Mouse (Mus musculus): ENCODE results near the gene Amigo3. TPM values are rescaled to one million over a fixed set of nuclear protein-coding genes. Genes with fewer than 3 reads are reported as not detected.
A peak's percentile ranks its signal among the peaks of the same experiment; 100 is the strongest.

Gene Amigo3
- polyA plus RNA-seq, 1 experiment: 0.79 TPM

- no peak overlapping the region for H3K27ac ChIP-seq (ENCODE audit: insufficient read depth, low read depth, low read length)
- H3K4me1 ChIP-seq (ENCODE audit: control insufficient read depth, insufficient read depth, low read length): peaks cover 14% of the 10 kb centered on the region
- no peak for TF ChIP-seq POLR2A (IDR thresholded peaks at IDR 0.05; ENCODE audit: borderline replicate concordance, low read depth, low read length)
- no peak for TF ChIP-seq CTCF (IDR thresholded peaks at IDR 0.05; ENCODE audit: low read depth, low read length)
- no peak overlapping the region for H3K4me3 ChIP-seq (ENCODE audit: insufficient read depth, low read length)
These were observed 20.4 kb downstream of the Amigo3 start for GRCm38 (mm10) chr9:108073141-108073930.

GRCm38 (mm10) chr9:108080168-108080567 lies 27.2 kb downstream of the Amigo3 start, which contains the start of gene Mst1:
TSS of gene Mst1 (plus strand) at chr9:108080436.
- Histone ChIP-seq H3K4me1 (ENCODE audit: control insufficient read depth, insufficient read depth, low read length) (peaks cover 8% of the 10 kb centered on the region), H3K27ac (ENCODE audit: insufficient read depth, low read depth, low read length) (no peak within 1 kb of the TSS), H3K4me3 (ENCODE audit: insufficient read depth, low read length) (peak within 1 kb of the TSS; percentile 94)
- TF ChIP-seq CTCF (IDR thresholded peaks at IDR 0.05; ENCODE audit: low read depth, low read length) (no peak), POLR2A (IDR thresholded peaks at IDR 0.05; ENCODE audit: borderline replicate concordance, low read depth, low read length) (no peak)

DNA sequence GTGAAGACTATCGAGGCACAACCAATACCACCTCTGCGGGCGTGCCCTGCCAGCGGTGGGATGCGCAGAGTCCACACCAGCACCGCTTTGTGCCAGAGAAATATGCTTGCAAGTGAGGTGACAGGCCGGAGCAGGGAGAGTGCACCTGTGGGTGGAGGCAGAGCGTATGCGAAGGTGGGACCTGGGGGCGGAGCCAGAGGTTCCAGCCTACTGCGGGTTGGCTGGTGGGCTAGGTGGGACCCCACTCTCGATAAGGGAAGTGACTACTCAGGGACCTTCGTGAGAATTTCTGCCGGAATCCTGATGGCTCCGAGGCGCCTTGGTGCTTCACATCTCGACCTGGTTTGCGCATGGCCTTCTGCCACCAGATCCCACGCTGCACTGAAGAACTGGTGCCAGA lies 29.6 kb downstream of the Amigo3 start:
- no peak for TF ChIP-seq POLR2A (IDR thresholded peaks at IDR 0.05; ENCODE audit: borderline replicate concordance, low read depth, low read length)
- TF ChIP-seq CTCF (IDR thresholded peaks at IDR 0.05; ENCODE audit: low read depth, low read length): no peak
- no peak overlapping the region for H3K27ac ChIP-seq (ENCODE audit: insufficient read depth, low read depth, low read length)
- H3K4me1 ChIP-seq (ENCODE audit: control insufficient read depth, insufficient read depth, low read length): peaks cover 8% of the 10 kb centered on the region
- no peak overlapping the region for H3K4me3 ChIP-seq (ENCODE audit: insufficient read depth, low read length)

GRCm38 (mm10) chr9:108082988-108083431 lies 30.1 kb downstream of the Amigo3 start, which contains the start of gene Rnf123:
TSS of gene Rnf123 (minus strand) at chr9:108083346.
- peaks cover 5% of the 10 kb centered on the region for H3K4me1 ChIP-seq (ENCODE audit: control insufficient read depth, insufficient read depth, low read length)
- no peak within 1 kb of the TSS for H3K27ac ChIP-seq (ENCODE audit: insufficient read depth, low read depth, low read length)
- no peak within 1 kb of the TSS for H3K4me3 ChIP-seq (ENCODE audit: insufficient read depth, low read length)
- TF ChIP-seq POLR2A (IDR thresholded peaks at IDR 0.05; ENCODE audit: borderline replicate concordance, low read depth, low read length) (no peak), CTCF (IDR thresholded peaks at IDR 0.05; ENCODE audit: low read depth, low read length) (no peak)

DNA sequence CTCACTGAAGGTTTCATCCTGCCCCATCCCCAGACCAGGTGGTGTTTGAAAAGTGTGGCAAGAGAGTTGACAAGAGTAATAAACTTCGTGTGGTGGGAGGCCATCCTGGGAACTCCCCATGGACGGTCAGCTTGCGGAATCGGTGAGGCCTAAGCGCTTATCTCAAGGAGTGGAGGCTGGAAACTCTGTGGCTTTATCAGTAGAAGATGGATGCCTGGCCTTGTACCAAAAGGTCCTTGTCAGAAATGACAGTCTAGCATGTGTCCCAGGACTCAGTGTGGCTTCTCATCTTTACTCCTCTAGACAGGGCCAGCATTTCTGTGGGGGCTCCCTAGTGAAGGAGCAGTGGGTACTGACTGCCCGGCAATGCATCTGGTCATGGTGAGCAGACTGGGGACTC lies 30.6 kb downstream of the Amigo3 start:
- Histone ChIP-seq H3K4me3 (ENCODE audit: insufficient read depth, low read length) (no peak overlapping the region), H3K4me1 (ENCODE audit: control insufficient read depth, insufficient read depth, low read length) (peaks cover 3% of the 10 kb centered on the region), H3K27ac (ENCODE audit: insufficient read depth, low read depth, low read length) (no peak overlapping the region)
- TF ChIP-seq POLR2A (IDR thresholded peaks at IDR 0.05; ENCODE audit: borderline replicate concordance, low read depth, low read length) (no peak), CTCF (IDR thresholded peaks at IDR 0.05; ENCODE audit: low read depth, low read length) (no peak)

DNA sequence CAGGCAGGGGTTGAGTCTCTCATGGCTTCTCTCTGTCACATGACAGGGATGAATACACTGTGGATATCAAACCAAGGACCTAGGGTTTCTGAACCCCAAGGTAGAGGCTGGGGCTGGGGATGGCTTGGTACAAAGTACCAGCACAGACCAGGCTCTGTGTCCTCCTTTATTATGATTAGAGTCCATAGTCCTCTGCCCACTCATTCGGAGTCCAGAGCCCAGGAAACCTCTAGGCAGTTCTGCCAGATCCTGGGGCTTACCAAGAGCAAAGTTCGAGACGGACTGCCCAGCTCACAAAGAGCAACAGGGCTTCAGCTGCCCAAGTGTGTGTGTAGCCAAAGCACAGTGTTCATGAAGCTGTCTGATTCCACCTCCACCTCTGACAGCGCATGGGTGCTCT lies 32.3 kb downstream of the Amigo3 start:
- Histone ChIP-seq H3K27ac (ENCODE audit: insufficient read depth, low read depth, low read length) (no peak overlapping the region), H3K4me1 (ENCODE audit: control insufficient read depth, insufficient read depth, low read length) (no peaks in the 10 kb centered on the region), H3K4me3 (ENCODE audit: insufficient read depth, low read length) (no peak overlapping the region)
- TF ChIP-seq POLR2A (IDR thresholded peaks at IDR 0.05; ENCODE audit: borderline replicate concordance, low read depth, low read length) (no peak), CTCF (IDR thresholded peaks at IDR 0.05; ENCODE audit: low read depth, low read length) (no peak)

DNA sequence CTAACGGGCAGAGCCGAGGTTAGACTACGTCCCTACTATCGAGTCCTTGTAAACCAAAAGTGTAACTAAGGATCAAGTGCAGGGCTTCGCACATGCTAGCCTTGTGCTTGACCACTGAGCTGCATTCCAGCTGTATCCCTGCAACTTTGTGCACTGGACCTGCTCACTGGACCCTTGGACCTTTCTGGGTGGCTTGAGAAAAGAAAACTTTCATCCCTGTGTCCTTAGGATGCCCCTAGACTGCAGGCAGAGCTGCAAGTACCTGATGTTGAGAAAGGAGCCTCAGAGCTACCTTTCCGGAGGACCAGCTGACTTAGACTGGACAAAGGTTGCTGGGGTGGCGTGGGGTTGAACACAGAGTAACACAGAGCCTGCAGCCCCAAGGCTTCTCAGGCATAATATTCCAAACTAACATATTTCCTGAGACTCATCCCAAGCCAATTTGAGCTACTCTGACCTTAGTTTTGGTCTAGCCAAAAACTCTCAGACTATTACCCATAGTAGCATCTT lies 37.7 kb downstream of the Amigo3 start:
- H3K4me3 ChIP-seq (ENCODE audit: insufficient read depth, low read length): no peak overlapping the region
- no peak for TF ChIP-seq POLR2A (IDR thresholded peaks at IDR 0.05; ENCODE audit: borderline replicate concordance, low read depth, low read length)
- TF ChIP-seq CTCF (IDR thresholded peaks at IDR 0.05; ENCODE audit: low read depth, low read length): no peak
- peaks cover 6% of the 10 kb centered on the region for H3K4me1 ChIP-seq (ENCODE audit: control insufficient read depth, insufficient read depth, low read length)
- H3K27ac ChIP-seq (ENCODE audit: insufficient read depth, low read depth, low read length): no peak overlapping the region

DNA sequence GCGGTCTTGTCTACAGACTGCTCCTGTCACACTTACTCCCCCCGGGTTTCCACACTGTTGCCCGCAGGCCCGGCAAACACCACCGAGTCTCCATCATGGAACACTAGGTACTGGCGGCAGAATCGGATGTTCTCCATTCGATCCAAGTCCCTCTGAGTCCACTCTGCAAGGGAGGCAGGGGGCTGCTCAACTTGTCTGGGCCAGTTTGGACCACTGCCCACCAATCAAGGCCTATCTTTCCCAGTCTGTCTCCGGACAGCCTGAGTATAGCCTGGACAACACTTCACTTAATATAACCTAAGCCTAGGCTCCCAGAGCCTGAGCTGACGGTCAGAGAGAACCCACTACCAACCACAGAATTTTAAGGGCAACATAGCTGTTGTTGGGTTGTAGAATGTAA lies 40.6 kb downstream of the Amigo3 start:
- Histone ChIP-seq H3K4me3 (ENCODE audit: insufficient read depth, low read length) (peak overlapping the region; percentile 84), H3K4me1 (ENCODE audit: control insufficient read depth, insufficient read depth, low read length) (peaks cover 6% of the 10 kb centered on the region), H3K27ac (ENCODE audit: insufficient read depth, low read depth, low read length) (no peak overlapping the region)
- TF ChIP-seq CTCF (IDR thresholded peaks at IDR 0.05; ENCODE audit: low read depth, low read length): no peak
- no peak for TF ChIP-seq POLR2A (IDR thresholded peaks at IDR 0.05; ENCODE audit: borderline replicate concordance, low read depth, low read length)

GRCm38 (mm10) chr9:108094184-108094941 lies 41.4 kb downstream of the Amigo3 start, which contains the start of gene Apeh:
TSS of gene Apeh (minus strand) at chr9:108094606.
- peaks cover 6% of the 10 kb centered on the region for H3K4me1 ChIP-seq (ENCODE audit: control insufficient read depth, insufficient read depth, low read length)
- H3K4me3 ChIP-seq (ENCODE audit: insufficient read depth, low read length): peak within 1 kb of the TSS; percentile 84
- TF ChIP-seq POLR2A (IDR thresholded peaks at IDR 0.05; ENCODE audit: borderline replicate concordance, low read depth, low read length) (no peak), CTCF (IDR thresholded peaks at IDR 0.05; ENCODE audit: low read depth, low read length) (no peak)
- H3K27ac ChIP-seq (ENCODE audit: insufficient read depth, low read depth, low read length): 0 out of 2 replicates have a peak within 1 kb of the TSS, but pooled peaks have one; percentile 16

Data from bone marrow macrophage, adult 2 months (primary cell).